Mouse (Mus musculus) midbrain, embryonic 12.5 days (tissue): ENCODE measurements around the gene Zbtb39. TPM values are rescaled to one million over a fixed set of nuclear protein-coding genes. Genes with fewer than 3 reads are reported as not detected.
A peak's percentile ranks its signal among the peaks of the same experiment; 100 is the strongest.

ENCODE experiments used
- ATAC-seq: fragments of 200-750 bp; cut with Nextera tagmentation; 2 replicates; pipeline ENCODE4 v1.8.0; 2017; ENCODE audit warnings: low read depth, moderate TSS enrichment, moderate library complexity; ENCODE audit not compliant: low FRiP score
- H3K27ac ChIP-seq: fragments of 300-500 bp; sonication (generic); replicated peaks from 2 replicates; pipeline ENCODE4 v1.5.1; 2016; ENCODE audit warnings: mild to moderate bottlenecking
- H3K27me3 ChIP-seq: fragments of 300-500 bp; sonication (generic); 2 replicates; pipeline ENCODE4 v1.6.1; 2016; ENCODE audit warnings: mild to moderate bottlenecking
- H3K36me3 ChIP-seq: fragments of 300-500 bp; sonication (generic); 2 replicates; pipeline ENCODE4 v1.6.1; 2016
- H3K4me1 ChIP-seq: fragments of 300-500 bp; sonication (generic); 2 replicates; pipeline ENCODE4 v1.6.1; 2016
- H3K4me2 ChIP-seq: fragments of 300-500 bp; sonication (generic); replicated peaks from 2 replicates; pipeline ENCODE4 v1.6.1; 2016; ENCODE audit warnings: mild to moderate bottlenecking, moderate library complexity
- H3K4me3 ChIP-seq: fragments of 300-500 bp; sonication (generic); 2 replicates; pipeline ENCODE4 v1.5.1; 2016; ENCODE audit warnings: mild to moderate bottlenecking
- H3K9ac ChIP-seq: fragments of 300-500 bp; sonication (generic); replicated peaks from 2 replicates; pipeline ENCODE4 v1.6.1; 2016; ENCODE audit warnings: mild to moderate bottlenecking, moderate library complexity
- H3K9me3 ChIP-seq: fragments of 300-500 bp; sonication (generic); 2 replicates; pipeline ENCODE4 v1.6.1; 2016; ENCODE audit warnings: mild to moderate bottlenecking
- WGBS: fragments of 180-500 bp; shearing (Covaris S2); methylation state at CpG from one replicate; pipeline ENCODE4 v1.1.7; 2016; 5-methylcytosine and 5-hydroxymethylcytosine counted together
- polyA plus RNA-seq: library from polyadenylated mRNA; unstranded; fragments of >200 nt; fragmentation: Nextera tagmentation; extraction: Ambion mirVana; gene quantifications from 2 replicates; pipeline ENCODE4 v1.2.1, GENCODE M21; 2016

The Zbtb39 gene
- polyA plus RNA-seq: 6.1 and 6.2 TPM in 2 replicates

- H3K4me3 ChIP-seq: peak within 1 kb of the TSS; percentile 99
- peak within 1 kb of the TSS; percentile 76 for H3K4me2 ChIP-seq
- H3K9ac ChIP-seq: peak within 1 kb of the TSS; percentile 98
- no peaks in the 10 kb centered on the region for H3K9me3 ChIP-seq
- peaks cover 29% of the 10 kb centered on the region for H3K36me3 ChIP-seq
- H3K27me3 ChIP-seq: no peaks in the 10 kb centered on the region; the same call in 1 of the 2 replicates
- H3K4me1 ChIP-seq: peaks cover 14% of the 10 kb centered on the region
- peak; percentile 89 for ATAC-seq
- H3K27ac ChIP-seq: peak within 1 kb of the TSS; percentile 78
- 2% methylated on average over 25 of the region's 61 CpGs for WGBS
These were observed at the start of gene Zbtb39 for GRCm38 (mm10) chr10:127739083-127739660. TSS of gene Zbtb39 (plus strand) at chr10:127739538.

GRCm38 (mm10) chr10:127691053-127691452 is 48.3 kb upstream of the Zbtb39 start:
- Histone ChIP-seq H3K4me2 (no peak overlapping the region), H3K27ac (no peak overlapping the region), H3K36me3 (peaks cover 36% of the 10 kb centered on the region), H3K9ac (no peak overlapping the region), H3K4me3 (no peak overlapping the region), H3K27me3 (no peaks in the 10 kb centered on the region), H3K9me3 (no peaks in the 10 kb centered on the region), H3K4me1 (no peaks in the 10 kb centered on the region)
- WGBS: 28% methylated on average over 1 of the region's 1 CpGs
- no peak for ATAC-seq

DNA sequence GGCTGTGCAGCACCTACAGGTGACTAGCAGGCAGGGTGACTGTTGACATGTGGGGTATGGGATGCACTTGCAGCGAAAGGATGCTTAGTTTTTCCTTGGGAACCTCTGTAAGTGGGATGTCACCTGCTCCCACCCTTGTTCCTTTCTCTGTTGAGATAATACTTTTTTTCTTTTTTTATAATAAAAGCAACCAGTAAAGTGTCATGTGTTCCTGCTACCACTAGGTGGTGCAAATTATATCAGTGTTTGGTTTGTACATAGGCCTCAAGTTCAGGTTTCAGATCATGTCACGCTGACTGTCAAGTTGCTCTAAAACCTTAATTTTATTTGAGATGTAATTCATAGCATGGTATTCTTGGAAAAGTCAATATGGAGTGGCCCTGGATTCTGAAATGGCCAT is 44.7 kb upstream of the Zbtb39 start:
- no peak for ATAC-seq
- H3K4me1 ChIP-seq: no peaks in the 10 kb centered on the region
- no peak overlapping the region for H3K27ac ChIP-seq
- H3K36me3 ChIP-seq: peaks cover 63% of the 10 kb centered on the region
- H3K9me3 ChIP-seq: no peaks in the 10 kb centered on the region
- H3K9ac ChIP-seq: no peak overlapping the region
- no peak overlapping the region for H3K4me2 ChIP-seq
- WGBS: 61% methylated on average over 2 of the region's 2 CpGs
- no peaks in the 10 kb centered on the region for H3K27me3 ChIP-seq
- no peak overlapping the region for H3K4me3 ChIP-seq

DNA sequence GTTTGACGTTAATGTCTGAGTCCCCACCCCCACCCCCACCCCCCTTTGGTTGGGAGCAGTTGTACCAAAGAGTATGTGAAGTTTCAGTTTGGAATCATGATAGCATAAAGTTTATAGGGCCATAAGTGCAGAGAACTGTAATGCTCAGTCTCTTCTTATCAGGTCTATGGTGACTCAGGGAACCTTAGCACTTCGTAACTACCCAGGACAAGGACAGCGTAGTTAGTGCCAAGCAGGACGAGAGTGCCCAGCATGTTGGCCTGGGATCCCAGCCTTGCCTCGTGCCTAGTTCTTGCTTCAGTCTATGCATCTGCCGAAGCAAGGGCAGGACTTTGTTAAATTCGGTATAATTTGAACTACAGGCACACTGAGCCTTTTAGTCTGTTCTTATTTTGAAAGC is 43.6 kb upstream of the Zbtb39 start:
- no peak overlapping the region for H3K4me2 ChIP-seq
- H3K4me1 ChIP-seq: no peaks in the 10 kb centered on the region
- no peak overlapping the region for H3K4me3 ChIP-seq
- no peaks in the 10 kb centered on the region for H3K9me3 ChIP-seq
- no peaks in the 10 kb centered on the region for H3K27me3 ChIP-seq
- ATAC-seq: no peak
- WGBS: 94% methylated on average over 7 of the region's 7 CpGs
- H3K9ac ChIP-seq: no peak overlapping the region
- no peak overlapping the region for H3K27ac ChIP-seq
- H3K36me3 ChIP-seq: peaks cover 57% of the 10 kb centered on the region

- no peak for ATAC-seq
- Histone ChIP-seq H3K9me3 (no peaks in the 10 kb centered on the region), H3K4me1 (no peaks in the 10 kb centered on the region), H3K4me2 (no peak overlapping the region), H3K36me3 (peaks cover 38% of the 10 kb centered on the region), H3K9ac (no peak overlapping the region), H3K27me3 (no peaks in the 10 kb centered on the region), H3K27ac (no peak overlapping the region), H3K4me3 (no peak overlapping the region)
- 92% methylated on average over 7 of the region's 7 CpGs for WGBS
These were observed 40.4 kb upstream of the Zbtb39 start for GRCm38 (mm10) chr10:127698966-127699365.

DNA sequence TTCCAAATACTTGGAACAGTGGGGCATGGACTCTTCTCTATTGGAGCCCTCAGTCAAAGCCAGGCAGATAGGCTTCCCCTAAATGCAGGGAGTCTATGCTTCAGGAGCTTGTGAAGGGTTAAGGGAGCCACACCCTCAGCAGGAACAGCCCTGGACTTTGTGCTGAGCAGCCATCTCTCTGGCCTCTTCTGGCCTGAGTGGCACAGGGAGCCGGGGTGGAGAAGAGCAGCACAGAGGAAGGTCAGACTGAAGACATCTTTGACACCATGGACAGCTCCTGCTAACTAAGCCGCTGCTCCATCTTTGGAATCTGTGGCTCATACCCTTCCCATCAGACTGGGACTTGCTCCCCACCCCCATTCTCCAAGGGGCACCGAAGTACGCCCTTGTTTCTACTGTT is 36.0 kb upstream of the Zbtb39 start:
- Histone ChIP-seq H3K27ac (no peak overlapping the region), H3K9ac (no peak overlapping the region), H3K27me3 (no peaks in the 10 kb centered on the region), H3K9me3 (no peaks in the 10 kb centered on the region), H3K4me2 (no peak overlapping the region), H3K4me1 (no peaks in the 10 kb centered on the region), H3K36me3 (peaks cover 10% of the 10 kb centered on the region; the same call in 1 of the 2 replicates), H3K4me3 (no peak overlapping the region)
- ATAC-seq: no peak
- WGBS: 47% methylated on average over 4 of the region's 4 CpGs

- Histone ChIP-seq H3K27me3 (no peaks in the 10 kb centered on the region), H3K4me1 (no peaks in the 10 kb centered on the region), H3K9ac (no peak overlapping the region), H3K9me3 (no peaks in the 10 kb centered on the region), H3K4me2 (no peak overlapping the region), H3K4me3 (no peak overlapping the region), H3K36me3 (no peaks in the 10 kb centered on the region), H3K27ac (no peak overlapping the region)
- 64% methylated on average over 2 of the region's 2 CpGs for WGBS
- no peak for ATAC-seq
These were observed 35.0 kb upstream of the Zbtb39 start for GRCm38 (mm10) chr10:127704293-127704692.

GRCm38 (mm10) chr10:127704766-127705220 is 34.5 kb upstream of the Zbtb39 start, which contains the start of gene Myo1a:
TSS of gene Myo1a (plus strand) at chr10:127705170.
- 60% methylated on average over 2 of the region's 2 CpGs for WGBS
- H3K4me1 ChIP-seq: no peaks in the 10 kb centered on the region

GRCm38 (mm10) chr10:127705783-127706182 is 33.6 kb upstream of the Zbtb39 start:
- no peaks in the 10 kb centered on the region for H3K9me3 ChIP-seq
- no peak overlapping the region for H3K4me2 ChIP-seq
- no peaks in the 10 kb centered on the region for H3K27me3 ChIP-seq
- ATAC-seq: no peak
- H3K4me1 ChIP-seq: no peaks in the 10 kb centered on the region
- WGBS: 96% methylated on average over 4 of the region's 4 CpGs
- no peak overlapping the region for H3K4me3 ChIP-seq
- H3K27ac ChIP-seq: no peak overlapping the region
- no peak overlapping the region for H3K9ac ChIP-seq
- no peaks in the 10 kb centered on the region for H3K36me3 ChIP-seq

More at GRCm38 (mm10) chr10:127704766-127705220, 34.5 kb upstream of the Zbtb39 start, which contains the start of gene Myo1a:
- H3K9ac ChIP-seq: no peak within 1 kb of the TSS
- H3K9me3 ChIP-seq: no peaks in the 10 kb centered on the region
- no peaks in the 10 kb centered on the region for H3K27me3 ChIP-seq
- no peak within 1 kb of the TSS for H3K4me3 ChIP-seq
- no peaks in the 10 kb centered on the region for H3K36me3 ChIP-seq
- no peak within 1 kb of the TSS for H3K4me2 ChIP-seq
- ATAC-seq: no peak
- no peak within 1 kb of the TSS for H3K27ac ChIP-seq

GRCm38 (mm10) chr10:127707721-127708120 is 31.6 kb upstream of the Zbtb39 start:
- Histone ChIP-seq H3K36me3 (no peaks in the 10 kb centered on the region), H3K4me3 (no peak overlapping the region), H3K4me1 (no peaks in the 10 kb centered on the region), H3K27me3 (no peaks in the 10 kb centered on the region), H3K4me2 (no peak overlapping the region), H3K9ac (no peak overlapping the region), H3K27ac (no peak overlapping the region), H3K9me3 (no peaks in the 10 kb centered on the region)
- WGBS: 91% methylated on average over 7 of the region's 7 CpGs
- no peak for ATAC-seq

- Histone ChIP-seq H3K36me3 (no peaks in the 10 kb centered on the region), H3K4me3 (no peak overlapping the region), H3K4me1 (no peaks in the 10 kb centered on the region), H3K27ac (no peak overlapping the region), H3K4me2 (no peak overlapping the region), H3K9me3 (no peaks in the 10 kb centered on the region), H3K27me3 (no peaks in the 10 kb centered on the region), H3K9ac (no peak overlapping the region)
- no peak for ATAC-seq
- WGBS: 92% methylated on average over 3 of the region's 3 CpGs
These were observed 30.4 kb upstream of the Zbtb39 start for GRCm38 (mm10) chr10:127708850-127709370.

DNA sequence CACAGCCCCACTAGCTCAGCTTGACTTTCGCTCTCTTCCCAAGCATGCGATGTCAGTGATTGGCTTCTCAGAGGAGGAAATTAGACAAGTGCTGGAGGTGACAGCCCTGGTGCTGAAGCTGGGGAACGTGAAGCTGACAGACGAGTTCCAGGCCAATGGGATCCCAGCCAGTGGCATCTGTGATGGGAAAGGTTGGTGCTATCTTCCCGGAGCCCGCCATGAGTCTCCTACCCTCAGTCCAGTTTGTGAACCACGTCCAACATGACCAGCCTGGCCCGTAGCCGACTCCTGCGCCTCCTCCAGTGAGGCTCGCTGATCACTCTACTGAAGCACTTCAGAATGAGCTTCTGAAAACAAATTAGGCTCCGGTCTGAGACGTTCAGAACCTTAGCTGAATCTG is 29.0 kb upstream of the Zbtb39 start:
- no peak overlapping the region for H3K4me3 ChIP-seq
- H3K9me3 ChIP-seq: no peaks in the 10 kb centered on the region
- H3K9ac ChIP-seq: no peak overlapping the region
- H3K4me1 ChIP-seq: no peaks in the 10 kb centered on the region
- H3K36me3 ChIP-seq: no peaks in the 10 kb centered on the region
- H3K27me3 ChIP-seq: no peaks in the 10 kb centered on the region
- ATAC-seq: no peak
- H3K4me2 ChIP-seq: no peak overlapping the region
- 85% methylated on average over 13 of the region's 13 CpGs for WGBS
- no peak overlapping the region for H3K27ac ChIP-seq
